Mouse (Mus musculus) limb, embryonic 12.5 days (tissue): ENCODE measurements around the gene Tcf3. TPM values are rescaled to one million over a fixed set of nuclear protein-coding genes. Genes with fewer than 3 reads are reported as not detected.

Source experiments
- ATAC-seq: fragments of 200-750 bp; cut with Nextera tagmentation; 2 replicates; pipeline ENCODE4 v1.8.0; 2017; ENCODE audit warnings: low read depth, moderate TSS enrichment; ENCODE audit not compliant: insufficient number of reproducible peaks, insufficient read depth, low FRiP score, low TSS enrichment
- H3K27ac ChIP-seq: fragments of 300-500 bp; sonication (generic); 2 replicates; pipeline ENCODE4 v1.5.1; 2016; ENCODE audit warnings: mild to moderate bottlenecking, moderate library complexity
- H3K27me3 ChIP-seq: fragments of 300-500 bp; sonication (generic); 2 replicates; pipeline ENCODE4 v1.6.1; 2016; ENCODE audit warnings: mild to moderate bottlenecking, moderate library complexity
- H3K36me3 ChIP-seq: fragments of 300-500 bp; sonication (generic); 2 replicates; pipeline ENCODE4 v1.6.1; 2016; ENCODE audit warnings: mild to moderate bottlenecking, moderate library complexity
- H3K4me1 ChIP-seq: fragments of 300-500 bp; sonication (generic); replicated peaks from 2 replicates; pipeline ENCODE4 v1.6.1; 2016
- H3K4me2 ChIP-seq: fragments of 300-500 bp; sonication (generic); 2 replicates; pipeline ENCODE4 v1.6.1; 2016; ENCODE audit warnings: mild to moderate bottlenecking, moderate library complexity
- H3K4me3 ChIP-seq: fragments of 300-500 bp; sonication (generic); replicated peaks from 2 replicates; pipeline ENCODE4 v1.5.1; 2016; ENCODE audit warnings: mild to moderate bottlenecking
- H3K9ac ChIP-seq: fragments of 300-500 bp; sonication (generic); replicated peaks from 2 replicates; pipeline ENCODE4 v1.6.1; 2016; ENCODE audit warnings: mild to moderate bottlenecking, moderate library complexity
- H3K9me3 ChIP-seq: fragments of 300-500 bp; sonication (generic); 2 replicates; pipeline ENCODE4 v1.6.1; 2016; ENCODE audit warnings: mild to moderate bottlenecking, moderate library complexity
- WGBS: fragments of 180-500 bp; shearing (Covaris S2); methylation state at CpG from one replicate; pipeline ENCODE4 v1.1.7; 2016; 5-methylcytosine and 5-hydroxymethylcytosine counted together
- polyA plus RNA-seq: library from polyadenylated mRNA; unstranded; fragments of >200 nt; fragmentation: Nextera tagmentation; extraction: Ambion mirVana; gene quantifications from 2 replicates; pipeline ENCODE4 v1.2.1, GENCODE M21; 2016

The Tcf3 gene
- polyA plus RNA-seq, 1 experiment from 2014 or later, result 247 TPM

DNA sequence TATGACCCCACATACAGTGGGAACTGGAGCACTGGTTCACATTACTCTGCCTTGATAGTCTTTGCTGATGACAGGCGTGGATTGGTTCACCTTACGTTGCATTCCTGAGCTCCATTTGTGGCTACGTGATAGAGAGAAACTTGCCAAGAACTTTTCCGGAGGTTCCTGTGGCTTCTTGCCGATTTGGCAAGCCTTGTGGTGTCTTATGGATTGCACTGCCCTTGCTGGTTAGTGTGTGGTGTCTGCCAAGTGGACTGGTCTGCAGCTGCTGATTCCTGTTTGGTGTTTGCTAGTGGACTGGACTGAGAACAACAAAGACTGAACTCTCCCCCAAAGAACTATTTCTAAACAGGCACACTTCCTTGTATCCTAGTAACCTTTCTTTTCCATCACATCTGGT is 21.3 kb upstream of the Tcf3 start:
- no peak overlapping the region for H3K9ac ChIP-seq
- no peak overlapping the region for H3K4me2 ChIP-seq
- H3K27me3 ChIP-seq, result peaks cover 56% of the 10 kb centered on the region
- no peaks in the 10 kb centered on the region for H3K9me3 ChIP-seq
- WGBS, result 80% methylated on average over 5 of the region's 5 CpGs
- ATAC-seq, result no peak
- 0 out of 2 replicates have a peak, but pooled peaks cover 6% of the 10 kb centered on the region for H3K4me1 ChIP-seq
- no peaks in the 10 kb centered on the region for H3K36me3 ChIP-seq
- no peak overlapping the region for H3K27ac ChIP-seq
- H3K4me3 ChIP-seq, result no peak overlapping the region

- H3K36me3 ChIP-seq, result no peaks in the 10 kb centered on the region
- WGBS, result 26% methylated on average over 10 of the region's 10 CpGs
- H3K27me3 ChIP-seq, result peaks cover 58% of the 10 kb centered on the region
- H3K9ac ChIP-seq, result no peak overlapping the region
- H3K4me3 ChIP-seq, result no peak overlapping the region
- H3K4me1 ChIP-seq, result 0 out of 2 replicates have a peak, but pooled peaks cover 1% of the 10 kb centered on the region
- no peak overlapping the region for H3K4me2 ChIP-seq
- ATAC-seq, result no peak
- H3K9me3 ChIP-seq, result no peaks in the 10 kb centered on the region
- no peak overlapping the region for H3K27ac ChIP-seq
Measured at GRCm38 (mm10) chr10:80453601-80454000, 20.2 kb upstream of the Tcf3 start.

DNA sequence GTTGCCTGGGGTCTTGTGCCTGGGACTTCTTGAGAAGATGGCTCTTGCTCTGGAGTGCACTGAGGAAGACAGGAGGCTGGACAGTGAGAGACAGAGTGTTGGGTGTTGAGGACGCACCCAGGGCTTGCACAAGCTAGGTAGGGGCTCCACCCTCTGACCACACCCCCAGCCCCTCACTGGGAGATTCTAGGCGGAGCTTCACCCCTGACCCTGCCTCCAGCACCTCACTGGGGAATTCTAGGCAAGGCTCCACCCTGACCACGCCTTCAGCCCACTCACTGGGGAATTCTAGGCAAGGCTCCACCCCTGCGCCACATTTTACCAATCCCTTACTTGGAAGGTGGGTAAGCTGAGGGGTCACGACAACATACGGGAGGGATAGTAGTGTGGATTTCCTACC is 17.2 kb upstream of the Tcf3 start:
- Histone ChIP-seq H3K9ac (no peak overlapping the region), H3K4me3 (no peak overlapping the region), H3K9me3 (no peaks in the 10 kb centered on the region), H3K36me3 (no peaks in the 10 kb centered on the region), H3K27me3 (peaks cover 83% of the 10 kb centered on the region), H3K4me1 (no peaks in the 10 kb centered on the region), H3K27ac (no peak overlapping the region), H3K4me2 (no peak overlapping the region)
- no peak for ATAC-seq
- 7% methylated on average over 6 of the region's 6 CpGs for WGBS

GRCm38 (mm10) chr10:80445898-80446601 is 12.6 kb upstream of the Tcf3 start:
- Histone ChIP-seq H3K4me1 (peaks cover 6% of the 10 kb centered on the region; the same call in 1 of the 2 replicates), H3K9me3 (no peaks in the 10 kb centered on the region), H3K9ac (no peak overlapping the region), H3K27ac (no peak overlapping the region), H3K4me2 (no peak overlapping the region), H3K4me3 (no peak overlapping the region), H3K36me3 (no peaks in the 10 kb centered on the region), H3K27me3 (peaks cover 80% of the 10 kb centered on the region)
- WGBS, result 7% methylated on average over 26 of the region's 26 CpGs
- ATAC-seq, result peak; percentile 29; the same call in 1 of the 2 replicates

GRCm38 (mm10) chr10:80445052-80445451 is 11.6 kb upstream of the Tcf3 start:
- Histone ChIP-seq H3K36me3 (no peaks in the 10 kb centered on the region), H3K27me3 (peaks cover 72% of the 10 kb centered on the region)

GRCm38 (mm10) chr10:80444339-80445045 is 11.0 kb upstream of the Tcf3 start:
- H3K9me3 ChIP-seq, result no peaks in the 10 kb centered on the region
- H3K9ac ChIP-seq, result 0 out of 2 replicates have a peak overlapping the region, but pooled peaks have one; percentile 23
- peaks cover 6% of the 10 kb centered on the region; the same call in 1 of the 2 replicates for H3K4me1 ChIP-seq
- ATAC-seq, result no peak
- no peak overlapping the region for H3K27ac ChIP-seq
- H3K4me3 ChIP-seq, result no peak overlapping the region
- H3K4me2 ChIP-seq, result no peak overlapping the region
- H3K36me3 ChIP-seq, result no peaks in the 10 kb centered on the region
- H3K27me3 ChIP-seq, result peaks cover 66% of the 10 kb centered on the region
- 47% methylated on average over 5 of the region's 5 CpGs for WGBS

More at GRCm38 (mm10) chr10:80445052-80445451, 11.6 kb upstream of the Tcf3 start:
- no peak for ATAC-seq
- Histone ChIP-seq H3K9me3 (no peaks in the 10 kb centered on the region), H3K4me3 (no peak overlapping the region), H3K27ac (no peak overlapping the region), H3K9ac (no peak overlapping the region), H3K4me1 (peaks cover 6% of the 10 kb centered on the region; the same call in 1 of the 2 replicates), H3K4me2 (no peak overlapping the region)
- WGBS, result 50% methylated on average over 1 of the region's 1 CpGs

DNA sequence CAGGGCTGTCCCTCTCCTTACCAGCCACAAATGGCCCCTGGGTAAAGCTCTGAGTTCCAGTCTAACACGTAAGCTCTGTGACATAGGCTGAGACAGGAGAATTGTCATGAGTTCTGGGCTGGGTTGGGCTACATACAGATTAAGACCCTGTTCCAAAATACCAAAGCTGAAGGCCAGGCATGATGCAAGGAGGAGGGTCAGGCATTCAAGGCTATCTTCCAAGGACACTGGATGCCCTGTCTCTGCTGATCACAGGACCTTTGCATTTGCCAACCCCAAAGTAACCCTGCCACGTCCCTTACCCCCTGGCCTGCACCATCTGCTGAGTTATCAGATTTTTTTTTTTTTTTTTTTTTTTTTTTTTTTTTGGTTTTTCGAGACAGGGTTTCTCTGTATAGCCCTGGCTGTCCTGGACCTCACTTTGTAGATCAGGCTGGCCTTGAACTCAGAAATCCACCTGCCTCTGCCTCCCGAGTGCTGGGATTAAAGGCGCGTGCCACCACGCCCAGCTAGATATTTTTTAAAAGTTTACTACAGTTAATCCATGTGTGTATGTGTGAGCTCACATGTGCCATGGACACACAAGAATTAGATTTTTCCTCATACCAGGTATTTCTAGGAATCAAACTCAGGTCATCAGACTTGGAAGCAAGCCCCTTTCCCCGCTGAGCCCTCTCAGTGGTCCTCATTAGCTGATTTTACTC is 10.3 kb upstream of the Tcf3 start:
- Histone ChIP-seq H3K4me1 (peaks cover 6% of the 10 kb centered on the region; the same call in 1 of the 2 replicates), H3K9ac (0 out of 2 replicates have a peak overlapping the region, but pooled peaks have one; percentile 23), H3K27ac (no peak overlapping the region), H3K4me3 (no peak overlapping the region), H3K27me3 (peaks cover 58% of the 10 kb centered on the region), H3K9me3 (no peaks in the 10 kb centered on the region), H3K36me3 (no peaks in the 10 kb centered on the region), H3K4me2 (no peak overlapping the region)
- 81% methylated on average over 8 of the region's 8 CpGs for WGBS
- no peak for ATAC-seq

GRCm38 (mm10) chr10:80442989-80443388 is 9.5 kb upstream of the Tcf3 start:
- ATAC-seq, result no peak
- H3K4me3 ChIP-seq, result no peak overlapping the region
- H3K9ac ChIP-seq, result no peak overlapping the region
- H3K36me3 ChIP-seq, result no peaks in the 10 kb centered on the region
- H3K4me2 ChIP-seq, result no peak overlapping the region
- H3K27ac ChIP-seq, result no peak overlapping the region
- H3K9me3 ChIP-seq, result no peaks in the 10 kb centered on the region
- peaks cover 54% of the 10 kb centered on the region for H3K27me3 ChIP-seq
- WGBS, result 52% methylated on average over 2 of the region's 2 CpGs
- H3K4me1 ChIP-seq, result peaks cover 6% of the 10 kb centered on the region; the same call in 1 of the 2 replicates

- H3K9me3 ChIP-seq, result no peaks in the 10 kb centered on the region
- peaks cover 6% of the 10 kb centered on the region; the same call in 1 of the 2 replicates for H3K4me1 ChIP-seq
- ATAC-seq, result no peak
- H3K9ac ChIP-seq, result no peak overlapping the region
- no peak overlapping the region for H3K4me3 ChIP-seq
- no peak overlapping the region for H3K4me2 ChIP-seq
- H3K36me3 ChIP-seq, result no peaks in the 10 kb centered on the region
- no peak overlapping the region for H3K27ac ChIP-seq
- WGBS, result 60% methylated on average over 8 of the region's 8 CpGs
- H3K27me3 ChIP-seq, result peaks cover 46% of the 10 kb centered on the region
Measured at GRCm38 (mm10) chr10:80441598-80441997, 8.2 kb upstream of the Tcf3 start.

DNA sequence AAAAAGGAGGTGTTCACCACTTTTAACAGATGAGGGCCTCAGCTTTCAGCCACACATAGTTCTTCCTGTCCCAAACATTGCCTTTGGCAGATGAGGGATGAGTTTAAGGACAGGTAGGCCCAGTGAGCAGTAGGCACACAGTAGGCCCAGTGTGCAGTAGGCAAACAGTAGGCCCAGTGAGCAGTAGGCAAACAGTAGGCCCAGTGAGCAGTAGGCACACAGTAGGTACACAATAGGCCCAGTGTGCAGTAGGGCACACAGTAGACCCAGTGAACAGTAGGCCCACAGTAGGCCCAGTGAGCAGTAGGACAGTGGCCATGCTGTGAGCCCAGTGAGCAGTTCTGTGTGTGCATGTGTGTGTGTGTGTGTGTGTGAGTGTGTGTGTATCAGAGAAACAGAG is 6.6 kb upstream of the Tcf3 start:
- Histone ChIP-seq H3K4me3 (no peak overlapping the region), H3K9me3 (no peaks in the 10 kb centered on the region), H3K4me2 (no peak overlapping the region), H3K4me1 (peaks cover 9% of the 10 kb centered on the region; the same call in 1 of the 2 replicates), H3K27ac (no peak overlapping the region), H3K9ac (0 out of 2 replicates have a peak overlapping the region, but pooled peaks have one; percentile 34), H3K27me3 (peaks cover 34% of the 10 kb centered on the region), H3K36me3 (no peaks in the 10 kb centered on the region)
- no peak for ATAC-seq

DNA sequence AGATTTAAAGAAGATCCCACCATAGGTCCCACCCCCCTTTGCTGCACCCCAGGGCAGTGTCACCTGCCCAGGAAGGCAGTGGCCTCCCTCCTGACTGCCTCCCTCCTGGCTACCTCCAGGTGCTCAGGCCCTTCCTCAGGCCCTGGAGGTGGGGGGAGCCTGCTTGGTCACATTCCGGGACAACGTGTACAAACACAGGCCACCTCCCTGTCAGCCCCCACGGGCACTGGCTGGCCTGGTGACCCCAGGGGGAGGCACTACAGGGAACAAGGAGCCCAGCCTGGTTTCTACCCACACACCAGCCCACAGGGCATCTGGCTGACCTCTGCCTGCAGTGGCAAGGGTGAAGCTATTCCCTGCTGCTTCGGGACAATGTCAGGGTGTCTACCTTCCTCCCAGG is 4.5 kb upstream of the Tcf3 start:
- no peak for ATAC-seq
- WGBS, result 68% methylated on average over 4 of the region's 4 CpGs
- H3K9me3 ChIP-seq, result no peaks in the 10 kb centered on the region
- H3K4me1 ChIP-seq, result 0 out of 2 replicates have a peak, but pooled peaks cover 3% of the 10 kb centered on the region
- no peak overlapping the region for H3K4me3 ChIP-seq
- peaks cover 17% of the 10 kb centered on the region for H3K27me3 ChIP-seq
- no peak overlapping the region for H3K9ac ChIP-seq
- no peaks in the 10 kb centered on the region for H3K36me3 ChIP-seq
- H3K4me2 ChIP-seq, result no peak overlapping the region
- H3K27ac ChIP-seq, result no peak overlapping the region
